Mouse (Mus musculus): ENCODE data around the gene 4933424G06Rik. TPM values are rescaled to one million over a fixed set of nuclear protein-coding genes. Genes with fewer than 3 reads are reported as not detected.

4933424G06Rik gene
- total RNA-seq, 2 experiments from 2014 or later: not detected

DNA sequence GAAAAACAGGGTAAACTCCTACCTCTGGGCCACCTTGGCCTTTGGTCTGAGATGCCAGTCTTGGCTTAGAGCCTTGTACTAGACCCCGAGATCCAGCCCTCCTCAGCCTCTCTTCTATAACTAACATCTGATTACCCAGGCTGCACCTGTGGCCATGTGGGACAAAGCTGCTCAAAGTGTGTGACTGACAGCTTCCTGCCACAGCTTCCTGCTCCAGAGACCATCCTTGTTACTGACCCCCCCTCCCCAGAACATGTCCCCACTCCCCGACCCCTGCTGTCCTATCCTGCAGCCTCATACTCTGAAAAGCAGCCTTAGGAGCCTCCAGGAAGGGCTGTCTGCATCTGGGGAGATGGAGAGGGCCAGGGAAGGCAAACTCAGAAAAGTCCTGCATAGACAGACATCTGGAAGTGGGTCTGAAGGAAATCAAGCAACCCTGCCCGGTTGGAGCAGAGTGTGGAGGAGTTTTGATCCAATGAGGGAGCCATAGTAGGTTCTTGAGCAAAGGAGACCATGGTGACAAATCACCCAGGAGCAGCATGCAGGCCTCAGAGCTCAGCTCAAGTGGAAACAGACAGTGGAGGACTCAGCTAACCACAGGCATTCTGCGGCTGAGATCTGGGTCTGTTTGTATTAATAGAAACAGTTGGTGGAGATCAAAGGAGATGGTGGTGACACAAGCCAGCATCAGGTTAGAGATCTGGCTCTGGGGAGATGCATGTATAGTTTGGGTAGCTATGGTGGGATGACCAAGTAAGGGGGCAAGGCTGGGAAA, 56.7 kb downstream of the 4933424G06Rik start:
- ATAC-seq (replicated peaks; ENCODE audit: low FRiP score, poor library complexity, severe bottlenecking): no peak

DNA sequence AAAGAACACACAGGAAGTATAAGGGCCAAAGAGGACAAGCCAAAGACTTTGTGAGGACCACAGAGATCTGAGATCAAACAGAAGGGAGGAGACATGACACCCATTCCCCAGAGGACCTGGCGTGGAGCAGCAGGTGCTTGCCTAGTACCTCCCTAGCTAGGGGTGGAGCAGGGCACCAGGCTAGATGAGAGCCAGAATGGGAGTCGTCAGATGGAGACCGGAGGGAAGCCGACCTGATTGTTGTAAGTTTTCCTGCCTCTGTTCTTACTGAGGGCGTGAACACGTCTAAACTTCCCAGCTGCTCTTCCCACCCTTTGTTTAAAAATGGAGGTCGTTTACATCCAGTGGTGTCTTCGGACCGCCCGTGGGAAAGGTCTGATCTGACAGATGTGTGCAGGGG, 57.4 kb downstream of the 4933424G06Rik start:
- ATAC-seq (replicated peaks; ENCODE audit: low FRiP score, poor library complexity, severe bottlenecking): no peak

DNA sequence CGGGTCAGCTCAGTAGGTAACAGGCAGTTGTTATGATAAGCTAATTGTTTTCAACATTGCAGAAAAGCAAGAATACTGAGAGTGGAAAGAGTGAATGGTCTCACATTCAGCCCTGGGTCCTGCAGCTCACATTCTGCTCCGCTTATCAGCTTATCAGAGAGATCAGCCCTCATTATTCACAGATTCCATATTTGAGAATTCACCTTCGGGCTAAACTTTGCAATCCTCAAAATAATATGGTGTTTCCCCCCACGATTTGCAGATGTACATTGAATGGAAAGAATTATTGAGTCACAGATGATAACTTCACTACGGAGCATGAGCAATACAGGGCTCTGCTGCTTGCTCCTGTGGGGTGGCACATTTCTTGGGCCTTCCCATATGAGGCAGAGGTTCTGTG, 58.8 kb downstream of the 4933424G06Rik start:
- no peak for ATAC-seq (replicated peaks; ENCODE audit: low FRiP score, poor library complexity, severe bottlenecking)

DNA sequence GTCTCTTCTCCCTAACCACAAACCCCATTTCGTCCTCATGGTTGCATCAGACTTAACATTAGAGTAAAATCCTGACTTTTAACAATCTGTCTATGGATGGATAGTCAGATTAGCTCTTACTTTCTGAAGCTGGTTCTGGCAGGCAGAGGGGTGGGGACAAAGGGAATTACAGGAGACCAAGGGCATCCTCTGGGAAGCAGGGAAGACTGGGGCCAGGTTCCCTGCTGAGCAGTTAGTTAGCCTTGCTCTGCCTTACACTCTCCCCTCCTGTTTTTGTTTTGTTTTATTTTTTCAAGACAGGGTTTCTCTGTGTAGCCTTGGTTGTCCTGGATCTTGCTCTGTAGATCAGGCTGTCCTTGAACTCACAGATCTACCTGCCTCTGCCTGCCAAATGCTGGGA, 60.0 kb downstream of the 4933424G06Rik start:
- ATAC-seq (replicated peaks; ENCODE audit: low FRiP score, poor library complexity, severe bottlenecking): no peak

DNA sequence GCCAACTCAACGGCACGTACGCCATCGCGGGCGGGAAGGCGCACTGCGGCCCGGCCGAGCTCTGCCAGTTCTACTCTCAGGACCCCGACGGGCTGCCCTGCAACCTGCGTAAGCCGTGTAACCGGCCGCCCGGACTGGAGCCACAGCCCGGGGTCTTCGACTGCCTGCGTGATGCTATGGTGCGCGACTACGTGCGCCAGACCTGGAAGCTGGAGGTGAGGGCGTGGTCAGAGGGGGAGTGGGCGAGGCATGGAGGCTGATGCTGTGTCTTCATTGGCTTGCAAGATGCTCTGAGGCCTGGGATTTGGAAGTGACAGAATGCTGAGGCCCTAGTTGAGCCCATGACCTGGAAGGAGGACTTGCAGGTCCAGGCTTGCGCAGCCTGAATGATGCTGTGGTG, 61.0 kb downstream of the 4933424G06Rik start:
- no peak for ATAC-seq (replicated peaks; ENCODE audit: low FRiP score, poor library complexity, severe bottlenecking)

DNA sequence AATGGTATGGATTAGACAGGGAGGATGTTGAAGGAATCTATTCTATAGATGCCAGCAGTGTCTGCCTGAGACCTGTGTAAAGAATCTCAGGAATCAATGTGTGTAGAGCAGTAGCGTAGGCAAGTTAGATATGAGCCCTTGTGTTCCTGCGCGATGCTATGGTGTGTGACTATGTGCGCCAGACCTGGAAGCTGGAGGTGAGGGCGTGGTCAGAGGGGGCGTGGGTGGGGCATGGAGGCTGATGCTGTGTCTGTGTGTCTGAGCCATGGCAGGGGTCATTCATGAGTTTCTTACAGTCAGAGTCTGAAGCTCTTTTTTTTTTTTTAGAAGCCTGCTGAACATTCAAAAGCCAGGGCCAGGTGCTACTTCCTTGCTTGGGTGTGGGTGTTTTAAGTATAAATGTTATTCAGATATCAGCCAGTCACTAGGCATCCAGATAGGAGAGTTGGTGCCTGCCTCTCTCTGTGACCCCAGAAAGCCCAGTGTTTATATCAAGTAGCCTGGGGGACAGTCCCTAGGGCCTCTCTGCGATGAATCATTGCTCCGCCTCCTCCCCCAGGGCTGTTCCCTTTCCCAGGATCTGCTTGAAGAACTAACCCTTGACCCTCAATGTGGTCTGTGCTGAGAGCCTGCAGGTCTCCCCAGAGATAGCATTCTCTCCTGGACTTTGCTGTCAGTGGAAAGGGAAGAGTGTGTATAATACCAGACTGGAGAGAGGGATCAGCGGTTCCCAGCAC, 62.4 kb downstream of the 4933424G06Rik start:
- ATAC-seq (replicated peaks; ENCODE audit: low FRiP score, poor library complexity, severe bottlenecking): no peak

DNA sequence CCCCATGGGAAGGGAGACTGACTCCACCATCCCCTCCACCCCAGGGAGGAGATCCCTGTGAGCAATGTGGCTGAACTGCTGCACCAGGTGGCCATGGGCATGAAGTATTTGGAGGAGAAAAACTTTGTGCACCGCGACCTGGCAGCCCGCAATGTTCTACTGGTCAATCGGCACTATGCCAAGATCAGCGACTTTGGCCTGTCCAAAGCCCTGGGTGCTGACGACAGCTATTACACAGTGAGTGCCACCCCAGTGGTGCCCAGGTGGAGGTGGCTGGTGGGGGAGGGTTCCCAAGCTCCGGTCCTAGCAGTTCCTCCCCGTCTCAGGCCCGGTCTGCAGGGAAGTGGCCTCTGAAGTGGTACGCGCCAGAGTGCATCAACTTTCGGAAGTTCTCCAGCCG, 70.8 kb downstream of the 4933424G06Rik start:
- ATAC-seq (replicated peaks; ENCODE audit: low FRiP score, poor library complexity, severe bottlenecking): no peak

DNA sequence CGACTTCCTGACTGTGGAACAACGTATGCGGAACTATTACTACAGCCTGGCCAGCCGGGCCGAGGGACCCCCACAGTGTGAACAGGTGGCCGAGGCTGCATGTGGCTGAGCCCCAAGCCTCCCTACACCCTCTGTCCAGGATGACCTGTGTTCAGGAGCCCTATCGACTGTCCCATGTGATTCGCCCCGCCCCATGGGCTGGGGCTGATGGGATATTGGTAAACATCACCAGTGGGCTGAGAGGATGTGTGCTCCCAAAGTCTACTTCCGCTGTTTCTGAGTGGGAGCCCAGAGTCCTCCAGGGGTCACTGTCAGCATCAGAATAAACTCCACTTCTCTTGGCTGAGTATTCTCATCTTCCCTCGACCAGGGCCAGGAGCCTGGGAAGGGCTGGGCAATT, 72.5 kb downstream of the 4933424G06Rik start:
- ATAC-seq (replicated peaks; ENCODE audit: low FRiP score, poor library complexity, severe bottlenecking): no peak

DNA sequence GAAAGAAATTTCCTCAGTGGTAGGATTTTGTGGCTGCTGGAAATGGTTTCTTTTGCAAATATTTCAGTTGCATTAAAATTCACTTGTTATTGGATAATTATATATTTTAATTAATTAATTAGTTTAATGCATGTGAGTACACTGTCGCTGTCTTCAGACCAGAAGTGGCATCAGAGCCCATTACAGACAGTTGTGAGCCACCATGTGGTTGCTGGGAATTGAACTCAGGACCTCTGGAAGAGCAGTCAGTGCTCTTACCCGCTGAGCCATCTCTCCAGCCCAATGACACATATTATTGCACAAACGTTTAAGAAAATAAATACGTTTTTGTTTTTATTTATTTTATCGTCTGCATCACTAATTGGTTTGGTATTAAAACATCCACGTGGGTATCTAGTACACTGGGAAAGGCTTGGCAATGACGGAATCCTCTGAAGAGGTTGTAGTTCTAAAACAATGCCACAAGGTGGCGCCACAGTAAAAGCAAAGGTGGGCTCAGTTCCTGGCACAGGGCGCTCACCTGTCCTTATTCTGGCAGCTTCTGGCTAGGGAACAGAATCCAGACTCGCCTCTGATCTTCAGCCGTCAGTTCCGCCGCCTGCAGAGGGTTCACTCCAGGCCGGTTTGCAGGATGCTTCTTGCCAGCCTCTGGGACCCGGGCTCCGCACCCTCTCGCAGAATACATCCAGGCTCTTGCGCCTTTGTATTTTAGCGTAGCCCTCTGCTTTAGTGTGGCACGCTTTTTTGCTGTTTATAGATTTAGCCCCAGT, 74.6 kb downstream of the 4933424G06Rik start:
- ATAC-seq (replicated peaks; ENCODE audit: low FRiP score, poor library complexity, severe bottlenecking): peak; percentile 46; the same call in 1 of the 2 replicates

DNA sequence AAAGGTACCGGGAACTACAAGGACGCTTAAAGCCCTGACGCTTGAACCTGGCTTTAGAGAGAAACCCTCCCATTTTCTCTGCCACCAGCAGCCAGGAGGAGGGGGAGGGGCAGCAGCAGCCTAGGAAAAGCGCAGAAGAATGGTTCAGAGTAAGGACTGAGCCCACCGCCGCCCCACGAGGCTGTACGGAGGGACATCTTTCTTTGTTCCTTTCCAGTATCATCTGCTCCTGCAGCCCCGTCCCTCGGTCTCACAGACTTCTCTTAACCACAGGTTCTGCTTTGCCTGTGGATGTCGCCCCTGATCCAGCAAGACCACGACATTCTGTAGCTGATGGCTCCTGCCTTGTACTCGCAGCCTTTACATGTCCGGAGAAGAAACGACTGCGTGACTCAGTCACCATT, 75.3 kb downstream of the 4933424G06Rik start:
- ATAC-seq (replicated peaks; ENCODE audit: low FRiP score, poor library complexity, severe bottlenecking): no peak

DNA sequence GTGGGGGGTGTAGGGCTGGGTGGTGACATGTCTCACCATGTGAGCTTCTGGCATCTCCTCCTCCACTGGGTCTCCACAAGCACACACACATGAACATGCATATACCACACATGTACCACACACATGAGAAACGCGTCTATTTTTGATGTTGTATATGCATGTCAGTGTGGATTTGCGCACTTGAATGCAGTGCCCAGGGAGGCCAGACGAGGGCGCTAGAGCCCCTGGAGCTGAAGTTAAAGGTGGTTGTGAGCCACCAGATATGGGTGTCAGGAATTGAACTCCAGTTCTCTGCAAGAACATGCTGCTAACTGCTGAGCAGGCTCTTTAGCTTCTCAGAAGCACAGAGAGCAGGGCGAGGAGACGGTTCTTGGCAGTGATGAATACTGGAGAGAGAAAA, 76.4 kb downstream of the 4933424G06Rik start:
- no peak for ATAC-seq (replicated peaks; ENCODE audit: low FRiP score, poor library complexity, severe bottlenecking)

DNA sequence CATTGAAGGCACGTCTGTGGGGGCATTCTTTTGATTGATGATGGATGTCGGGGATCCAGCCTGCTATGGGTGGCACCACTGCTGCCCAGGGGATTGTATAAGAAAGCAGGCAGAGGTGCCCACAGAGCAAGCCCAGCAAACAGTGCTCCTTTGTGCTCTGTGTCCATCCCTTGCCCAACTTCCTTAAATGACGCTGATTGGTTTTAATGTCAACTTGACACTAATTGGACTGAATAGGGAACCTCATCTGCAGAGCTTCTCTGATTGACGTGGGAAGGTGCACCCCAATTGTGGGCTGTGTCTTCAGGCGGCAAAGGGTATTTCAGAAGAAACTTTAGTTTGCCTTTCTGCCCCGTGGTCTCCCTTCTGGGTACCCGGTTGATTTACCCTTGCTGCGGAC, 79.5 kb downstream of the 4933424G06Rik start:
- ATAC-seq (replicated peaks; ENCODE audit: low FRiP score, poor library complexity, severe bottlenecking): no peak

DNA sequence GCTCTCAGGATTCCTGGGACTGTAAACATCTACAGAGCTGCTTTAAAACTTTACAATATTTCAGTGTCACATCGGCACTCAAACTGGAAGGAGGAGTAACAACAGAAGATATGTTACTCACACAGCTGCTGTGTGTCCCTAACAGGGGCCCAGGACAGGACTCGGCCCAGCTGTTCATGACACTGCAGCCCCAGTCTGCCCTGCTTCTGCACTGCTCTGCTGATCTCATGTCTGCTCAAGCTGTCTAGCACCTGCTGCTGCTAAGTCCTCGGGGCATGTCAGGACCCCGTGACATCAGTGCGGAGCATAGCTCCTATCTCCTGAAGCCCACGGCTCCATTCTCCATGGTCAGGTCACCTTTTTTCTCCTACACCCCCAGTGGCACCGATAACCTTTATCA, 86.8 kb downstream of the 4933424G06Rik start:
- no peak for ATAC-seq (replicated peaks; ENCODE audit: low FRiP score, poor library complexity, severe bottlenecking)

DNA sequence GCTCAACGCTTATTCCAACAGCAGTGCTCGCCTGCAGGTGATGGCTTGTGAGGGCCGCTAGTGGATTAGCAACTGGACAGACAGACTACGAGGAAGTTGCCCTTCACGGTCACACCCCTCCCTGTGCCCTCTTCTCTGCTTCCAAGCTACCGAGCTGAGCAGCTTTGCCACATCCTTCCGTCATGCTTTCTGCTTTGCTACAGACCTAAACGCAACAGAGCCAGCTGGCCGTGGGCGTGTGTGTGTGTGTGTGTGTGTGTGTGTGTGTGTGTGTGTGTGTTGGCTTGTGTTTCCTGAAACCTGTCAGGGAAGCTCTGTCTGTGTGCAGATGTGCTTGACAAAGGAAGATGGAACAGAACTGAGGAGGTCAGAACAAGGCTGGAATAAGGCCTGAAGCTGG, 87.5 kb downstream of the 4933424G06Rik start:
- no peak for ATAC-seq (replicated peaks; ENCODE audit: low FRiP score, poor library complexity, severe bottlenecking)

DNA sequence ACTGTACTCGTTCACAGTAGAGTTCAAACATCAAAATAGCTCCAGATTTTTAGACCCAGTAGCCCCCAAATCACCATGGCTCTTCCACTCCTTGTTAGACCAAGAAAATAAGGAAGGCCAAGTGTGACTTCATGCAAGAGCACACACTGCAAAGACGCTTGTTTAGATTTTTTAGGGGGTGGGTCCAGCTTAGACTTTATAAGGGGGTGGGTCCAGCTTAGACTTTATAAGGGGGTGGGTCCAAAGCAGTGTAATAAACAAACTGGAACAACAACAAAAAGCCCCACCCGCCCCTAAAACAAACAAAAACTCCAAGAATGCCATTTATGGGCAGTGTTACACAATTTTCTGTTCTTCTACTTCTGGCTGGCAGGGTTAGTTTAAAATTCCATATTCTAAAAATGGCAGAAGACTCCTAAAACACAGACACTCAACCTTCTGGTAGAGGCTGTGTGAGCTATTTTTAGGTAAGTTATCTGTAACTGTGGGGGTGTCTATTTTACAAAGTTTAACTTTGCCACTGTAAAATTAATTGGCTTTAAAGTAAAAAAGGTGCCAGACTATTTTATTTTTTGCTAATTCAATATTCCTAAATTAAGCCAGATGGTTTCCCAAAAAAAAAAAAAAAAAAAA, 90.5 kb downstream of the 4933424G06Rik start:
- ATAC-seq (replicated peaks; ENCODE audit: low FRiP score, poor library complexity, severe bottlenecking): no peak

DNA sequence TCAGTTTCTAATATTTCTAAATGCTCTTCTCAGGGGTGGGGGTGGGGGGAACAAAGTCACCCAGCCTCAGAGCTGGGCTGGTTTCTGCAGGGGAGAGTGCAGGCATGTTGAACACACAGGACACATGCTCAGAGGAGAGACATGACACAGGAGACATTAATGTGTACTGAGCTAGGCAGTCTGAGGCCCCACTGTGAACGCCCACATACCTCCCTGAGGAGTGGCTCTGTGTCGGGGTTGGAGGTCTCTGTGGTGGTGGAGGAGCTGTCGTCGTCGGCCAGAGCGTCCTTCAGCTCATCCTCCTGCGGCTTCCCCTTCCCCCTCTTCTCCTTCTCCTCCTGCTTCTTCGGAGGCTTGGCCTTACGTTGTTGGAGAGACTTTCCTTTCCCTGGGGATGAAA, 94.3 kb downstream of the 4933424G06Rik start:
- ATAC-seq (replicated peaks; ENCODE audit: low FRiP score, poor library complexity, severe bottlenecking): no peak

DNA sequence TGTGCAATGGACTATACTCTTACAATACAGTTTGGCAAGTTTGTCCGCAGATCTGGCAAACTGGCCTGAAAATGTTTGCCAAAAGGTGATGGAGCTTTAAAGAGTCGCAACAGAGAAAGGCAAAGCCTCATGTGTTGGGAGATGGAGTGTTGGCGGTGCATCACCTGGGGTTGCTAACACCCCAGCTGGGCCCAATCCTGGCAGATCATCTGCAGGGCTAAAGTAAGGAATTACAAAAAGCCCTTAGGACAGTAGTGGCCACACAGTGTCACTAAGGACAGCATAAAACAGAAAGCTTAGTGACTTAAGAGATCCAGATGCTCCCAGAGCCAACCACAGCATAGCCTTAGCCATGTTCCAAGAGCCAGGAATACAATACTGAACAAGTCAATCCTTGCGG, 94.9 kb downstream of the 4933424G06Rik start:
- ATAC-seq (replicated peaks; ENCODE audit: low FRiP score, poor library complexity, severe bottlenecking): no peak

DNA sequence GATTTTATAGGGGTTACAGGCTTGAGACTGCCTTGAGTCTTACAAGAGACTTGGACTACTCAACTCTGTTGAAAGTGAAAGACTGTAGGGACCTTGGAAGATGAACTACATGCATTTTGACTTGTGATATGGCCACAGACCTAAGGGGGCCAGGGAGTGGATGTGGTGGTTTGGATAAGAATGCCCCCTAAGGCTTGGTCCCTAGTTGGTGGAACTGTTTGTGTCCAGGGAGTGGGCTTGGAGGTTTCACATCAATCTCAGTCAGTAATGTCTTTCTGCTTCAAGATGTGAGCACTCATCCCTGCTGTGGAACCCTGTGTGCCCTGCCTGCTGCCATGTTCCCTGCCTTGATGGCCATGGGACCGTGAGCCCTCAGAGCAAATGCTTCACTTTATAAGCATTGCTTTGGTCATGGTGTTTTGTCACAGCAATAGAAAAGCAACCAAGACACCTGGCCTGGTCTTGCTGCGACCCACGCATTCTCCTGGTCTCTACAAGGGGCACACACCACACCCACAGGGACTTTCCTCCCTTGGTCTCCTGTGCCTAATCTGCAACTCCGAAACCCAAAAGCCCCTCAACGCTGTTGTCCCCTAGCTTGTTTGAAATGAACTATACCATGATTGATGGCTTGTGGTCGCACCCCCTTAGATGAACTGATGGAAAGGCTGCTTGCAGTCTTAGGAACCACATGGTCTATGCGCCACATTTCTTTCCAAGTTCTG, 96.4 kb downstream of the 4933424G06Rik start:
- ATAC-seq (replicated peaks; ENCODE audit: low FRiP score, poor library complexity, severe bottlenecking): no peak

DNA sequence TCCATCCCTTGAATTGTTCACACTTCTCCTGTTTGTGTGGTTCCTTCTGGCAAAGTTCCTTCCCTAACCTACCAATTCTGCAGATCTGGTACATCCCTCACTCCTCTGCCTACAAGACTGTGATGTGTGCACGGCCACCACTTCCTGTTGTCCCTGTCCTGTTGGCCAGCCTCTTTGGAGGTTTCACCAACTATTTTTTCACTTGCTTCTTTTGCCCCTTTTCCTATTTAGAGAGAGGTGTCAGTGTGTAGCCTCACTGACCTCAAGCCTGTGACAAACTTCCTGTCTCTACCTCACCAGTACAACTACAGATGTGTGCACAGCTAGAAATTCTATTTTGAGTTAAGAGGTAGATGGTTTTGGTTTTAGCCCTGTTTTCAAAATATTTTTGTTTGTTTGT, 97.1 kb downstream of the 4933424G06Rik start:
- no peak for ATAC-seq (replicated peaks; ENCODE audit: low FRiP score, poor library complexity, severe bottlenecking)

Measured in erythroid progenitor cell, adult 5-6 weeks (primary cell).